Mouse (Mus musculus) frontal cortex, adult 2 months (tissue): ENCODE measurements around the gene Fbxl3. TPM values are rescaled to one million over a fixed set of nuclear protein-coding genes. Genes with fewer than 3 reads are reported as not detected.

Experiments used
- DNase-seq, 2 experiments: peaks; one replicate each; pipeline ENCODE4 v3.0.0; 2022; ENCODE audit warnings: low spot score in 1 of 2; ENCODE audit errors: extremely low spot score in 1 of 2
- polyA plus RNA-seq: library from polyadenylated mRNA; depleted of rRNA; stranded (reverse); fragments of >200 nt; gene quantifications from 2 replicates; pipeline ENCODE4 v1.2.3, GENCODE M21; 2012; rRNA removed

Gene Fbxl3
- polyA plus RNA-seq, 1 experiment: 101 TPM

DNA sequence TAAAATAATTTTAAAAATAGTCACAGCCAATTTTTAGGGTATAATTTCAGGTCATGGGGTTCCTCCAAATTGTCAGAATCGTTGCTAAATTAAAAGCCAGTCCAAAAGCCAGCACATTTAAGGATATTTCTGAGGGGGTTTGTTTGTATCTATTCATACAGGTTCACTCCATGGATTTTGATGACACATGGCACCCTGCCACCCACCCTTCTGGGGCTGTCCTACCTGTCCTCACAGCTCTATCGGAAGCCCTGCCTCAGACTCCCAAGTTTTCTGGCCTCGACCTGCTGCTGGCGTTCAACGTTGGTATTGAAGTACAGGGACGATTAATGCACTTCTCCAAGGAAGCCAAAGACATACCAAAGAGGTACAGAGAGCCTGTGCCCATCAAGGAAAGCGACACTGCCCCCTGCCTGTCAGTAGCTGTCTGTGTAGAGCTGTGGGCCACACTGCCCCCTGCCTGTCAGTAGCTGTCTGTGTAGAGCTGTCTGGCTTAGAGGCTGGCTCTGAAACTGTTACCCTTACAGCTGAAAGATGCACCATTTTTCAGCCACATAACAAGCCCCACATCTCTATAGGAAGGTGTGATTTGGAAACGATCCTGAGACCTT lies 48.1 kb downstream of the Fbxl3 start:
- peak; percentile 52 to 84 for DNase-seq

DNA sequence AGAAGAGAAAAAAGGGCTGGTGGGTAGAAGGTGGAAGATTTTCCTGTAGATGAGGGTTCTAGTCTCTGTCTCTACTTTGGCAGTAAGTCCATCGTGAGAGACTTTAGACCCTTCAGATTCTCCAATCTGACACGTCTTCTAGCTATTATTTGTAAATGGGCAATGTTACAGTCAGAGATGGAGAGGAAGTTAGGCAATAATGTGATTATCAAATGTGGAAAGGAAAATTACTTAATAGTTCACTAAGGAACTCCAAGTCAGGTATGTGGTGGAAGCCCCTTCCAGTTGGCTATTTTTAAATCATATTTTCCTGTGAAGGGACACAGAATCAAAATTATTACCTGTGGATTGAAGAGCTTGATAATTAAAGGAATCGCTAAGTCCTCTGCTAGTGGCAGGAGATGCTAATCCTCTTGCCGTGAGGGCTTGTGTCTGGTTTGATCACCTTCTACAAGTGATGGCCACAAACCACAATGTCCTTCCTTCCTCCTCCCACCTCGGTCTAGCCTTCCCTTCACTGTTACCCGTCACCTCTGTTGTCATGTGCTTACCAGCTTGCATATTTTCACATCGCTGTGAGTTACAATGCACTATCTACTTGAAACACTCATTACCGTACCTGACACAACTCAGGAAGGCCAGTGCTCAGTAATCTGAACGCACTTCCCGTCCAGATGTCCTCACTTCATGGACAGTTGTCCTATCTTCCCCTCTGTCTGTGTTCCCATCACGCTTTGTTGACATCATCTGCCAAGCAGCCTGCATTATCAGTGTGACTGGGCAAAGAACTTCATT lies 50.9 kb downstream of the Fbxl3 start:
- DNase-seq: no peak

DNA sequence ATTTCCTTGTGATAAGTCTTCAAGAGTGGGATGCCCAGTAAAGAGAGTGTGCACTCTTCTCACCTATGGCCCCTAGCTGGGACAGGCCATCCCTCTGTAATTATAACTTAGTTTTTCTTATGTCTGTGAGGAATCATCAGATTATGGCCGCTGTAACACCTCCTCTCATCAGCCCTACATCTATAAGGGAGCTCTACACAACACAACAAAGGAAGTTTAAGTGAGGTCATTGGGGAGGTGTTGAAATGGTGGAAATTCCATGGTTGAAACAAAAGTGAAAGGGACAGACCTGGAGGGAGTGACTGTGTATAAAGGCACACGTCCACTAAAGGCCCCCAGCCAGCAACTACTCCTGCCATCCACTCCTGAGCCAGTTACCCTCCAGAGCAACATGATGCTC lies 52.7 kb downstream of the Fbxl3 start, which contains the start of gene Acod1:
Gene Acod1 (plus strand): TSS at position 301 of the 400 bp plus-strand sequence.
- DNase-seq: no peak

DNA sequence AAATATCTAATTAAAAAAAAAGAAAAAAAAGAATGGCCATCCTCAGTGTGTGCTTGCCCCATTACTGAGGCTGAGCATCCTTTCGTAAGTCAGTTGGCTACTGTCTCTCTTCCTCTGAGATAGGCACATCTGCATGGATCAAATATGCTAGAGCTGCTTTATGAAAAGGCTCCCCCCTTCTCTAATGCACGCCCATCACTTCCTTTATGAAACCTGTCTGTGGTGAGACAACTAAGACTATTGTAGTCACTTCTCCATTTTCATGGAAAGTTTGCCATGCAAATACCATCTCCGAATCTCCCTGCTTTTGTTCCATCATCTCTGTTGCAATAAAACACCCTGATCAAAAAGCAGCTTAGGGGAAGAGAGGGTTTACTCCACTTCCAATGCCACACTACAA lies 62.4 kb downstream of the Fbxl3 start:
- DNase-seq: no peak

DNA sequence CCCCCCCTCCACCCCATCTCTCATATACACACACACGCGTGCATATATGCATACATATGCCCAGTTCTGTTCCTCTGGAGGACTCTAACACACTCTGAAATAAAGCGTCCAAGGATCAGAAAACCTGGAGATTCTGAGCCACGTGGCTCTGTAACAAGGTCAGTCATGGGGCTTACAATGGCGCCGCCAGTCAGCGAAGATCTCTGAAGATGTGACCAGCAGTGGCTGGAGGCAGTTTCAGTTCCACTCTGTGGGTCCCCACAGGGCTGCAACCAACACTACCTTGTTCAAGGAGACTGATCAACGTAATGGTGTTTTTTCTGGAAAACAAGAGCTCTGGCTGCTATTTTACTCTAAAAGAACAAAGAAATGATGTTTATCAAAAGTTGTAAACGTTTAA lies 65.3 kb downstream of the Fbxl3 start:
- DNase-seq: no peak

DNA sequence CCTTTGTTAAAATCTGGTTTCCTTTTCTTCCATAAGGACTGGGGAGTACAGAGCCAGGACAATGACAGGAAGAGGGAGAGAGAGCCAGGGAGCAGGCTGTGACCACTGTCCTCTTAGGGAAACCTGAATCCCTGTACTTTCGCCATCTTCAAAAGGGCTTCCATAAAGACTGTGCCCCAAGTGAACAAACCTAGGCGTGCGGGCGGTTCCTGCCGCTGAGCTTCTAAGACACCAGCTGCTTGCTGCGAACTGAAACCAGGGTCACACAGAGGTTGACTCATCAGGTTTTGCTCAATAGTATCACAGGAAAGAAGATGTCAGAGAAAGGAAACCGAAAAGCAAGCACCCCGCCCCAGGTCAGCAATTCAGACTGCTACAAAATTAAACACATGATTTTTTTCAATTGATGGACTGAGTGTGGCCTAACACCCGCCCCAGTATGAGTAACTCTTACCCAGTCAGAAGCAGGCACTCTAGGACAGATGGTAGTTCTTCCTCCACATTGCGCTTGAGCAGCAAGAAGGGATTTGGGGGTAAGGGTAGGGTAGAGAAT lies 66.0 kb downstream of the Fbxl3 start:
- peak in 1 of 2 experiments; percentile 7 for DNase-seq

Other genes with a start within 250 kb of the Fbxl3 start
- 56.7 and 67.5 TPM in 2 replicates for gene Kctd12, start 116.9 kb downstream of the Fbxl3 start, polyA plus RNA-seq
- 0.04 and 0.08 TPM in 2 replicates for gene Acod1, start 52.6 kb downstream of the Fbxl3 start, polyA plus RNA-seq
- gene Cln5, start 29.4 kb downstream of the Fbxl3 start, polyA plus RNA-seq: 11.7 and 13.2 TPM in 2 replicates
- 131 and 148 TPM in 2 replicates for gene Mycbp2, start 247.2 kb upstream of the Fbxl3 start, polyA plus RNA-seq